Mouse (Mus musculus) kidney, postnatal 36 days (tissue): ENCODE data around the gene Unc13d.
A peak's percentile ranks its signal among the peaks of the same experiment; 100 is the strongest.

ENCODE experiments used
- DNase-seq, 2 experiments: peaks; one replicate each; pipeline ENCODE4 v3.0.0; 2021 to 2022; ENCODE audit warnings: mixed read lengths in 2 of 2

The Unc13d gene

GRCm38 (mm10) chr11:116076836-116077235 lies 925 bp downstream of the Unc13d start:
- no peak for DNase-seq

DNA sequence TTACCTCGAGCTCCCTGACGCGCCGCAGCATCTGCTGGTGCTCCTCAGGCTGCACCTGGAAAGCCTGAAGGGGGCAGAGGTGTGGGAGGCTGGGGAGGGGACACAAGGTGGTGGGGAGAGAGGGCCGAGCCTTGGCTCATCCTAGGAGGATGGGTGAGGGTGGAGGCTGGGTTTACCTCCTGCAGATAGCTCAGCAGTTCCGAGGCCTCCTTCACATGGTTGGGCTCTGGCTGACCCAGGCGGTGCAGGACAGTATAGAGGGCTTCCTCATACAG lies 1.6 kb downstream of the Unc13d start:
- DNase-seq = no peak

- DNase-seq = peak in 1 of 2 experiments; percentile 25
Measured at GRCm38 (mm10) chr11:116075539-116076265, 2.1 kb downstream of the Unc13d start.

GRCm38 (mm10) chr11:116074436-116074991 lies 3.2 kb downstream of the Unc13d start:
- no peak for DNase-seq

DNA sequence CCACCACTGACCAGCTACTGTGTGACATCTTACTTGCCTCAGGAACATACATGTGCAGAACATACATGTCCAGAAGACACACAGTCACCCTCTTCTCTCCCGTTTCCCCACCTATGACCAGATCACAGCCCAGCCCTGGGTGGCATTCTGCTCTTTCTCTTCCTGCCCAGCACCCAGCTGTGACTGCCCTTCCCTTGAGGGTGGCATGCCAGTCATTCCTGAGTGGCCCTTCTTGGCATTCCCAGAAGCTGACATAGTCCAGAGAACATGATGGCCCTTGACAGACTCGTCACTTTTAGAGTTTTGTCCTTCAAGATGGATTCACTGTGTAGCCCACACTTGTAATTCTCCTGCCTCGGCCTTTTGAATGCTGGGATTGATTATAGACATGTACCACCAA lies 5.2 kb downstream of the Unc13d start:
- DNase-seq = no peak

DNA sequence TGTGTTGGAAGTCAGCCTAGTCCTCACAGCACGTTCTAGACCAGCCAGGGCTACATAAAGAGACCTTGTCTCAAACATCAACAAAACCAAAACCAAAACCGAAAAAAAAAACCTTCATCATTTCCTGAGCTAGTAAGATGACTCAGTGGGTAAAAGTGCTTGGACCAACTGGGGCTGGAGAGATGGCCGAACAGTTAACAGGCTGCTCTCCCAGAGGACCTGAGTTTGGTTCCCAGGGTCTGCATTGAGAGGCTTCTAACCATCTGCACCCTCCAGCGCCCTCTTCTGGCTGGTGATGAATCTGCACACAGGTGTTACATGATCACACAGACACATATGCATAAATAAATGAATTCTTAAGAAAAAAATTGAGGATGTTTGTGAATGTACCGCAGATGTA lies 6.3 kb downstream of the Unc13d start:
- DNase-seq = peak in 1 of 2 experiments; percentile 68

DNA sequence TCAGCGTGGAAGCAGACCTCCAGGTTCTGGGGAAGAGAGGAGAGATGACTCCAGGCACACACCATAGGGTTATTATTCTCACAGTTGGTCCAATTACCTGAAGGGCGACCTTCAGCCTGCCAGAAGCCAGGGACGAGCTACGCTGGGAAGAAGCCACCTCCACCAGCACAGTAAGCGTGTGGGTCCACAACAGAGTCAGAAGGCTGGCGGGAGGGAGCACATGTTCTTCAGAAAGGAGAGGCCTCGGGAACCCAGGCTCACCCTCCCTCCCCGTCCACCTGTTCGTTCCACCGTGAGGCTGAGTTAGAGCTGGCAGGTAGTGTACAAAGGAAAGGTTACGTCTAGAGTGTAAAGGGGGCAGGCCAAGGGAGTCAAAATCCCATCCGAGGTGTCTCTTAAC lies 12.4 kb downstream of the Unc13d start:
- no peak for DNase-seq

DNA sequence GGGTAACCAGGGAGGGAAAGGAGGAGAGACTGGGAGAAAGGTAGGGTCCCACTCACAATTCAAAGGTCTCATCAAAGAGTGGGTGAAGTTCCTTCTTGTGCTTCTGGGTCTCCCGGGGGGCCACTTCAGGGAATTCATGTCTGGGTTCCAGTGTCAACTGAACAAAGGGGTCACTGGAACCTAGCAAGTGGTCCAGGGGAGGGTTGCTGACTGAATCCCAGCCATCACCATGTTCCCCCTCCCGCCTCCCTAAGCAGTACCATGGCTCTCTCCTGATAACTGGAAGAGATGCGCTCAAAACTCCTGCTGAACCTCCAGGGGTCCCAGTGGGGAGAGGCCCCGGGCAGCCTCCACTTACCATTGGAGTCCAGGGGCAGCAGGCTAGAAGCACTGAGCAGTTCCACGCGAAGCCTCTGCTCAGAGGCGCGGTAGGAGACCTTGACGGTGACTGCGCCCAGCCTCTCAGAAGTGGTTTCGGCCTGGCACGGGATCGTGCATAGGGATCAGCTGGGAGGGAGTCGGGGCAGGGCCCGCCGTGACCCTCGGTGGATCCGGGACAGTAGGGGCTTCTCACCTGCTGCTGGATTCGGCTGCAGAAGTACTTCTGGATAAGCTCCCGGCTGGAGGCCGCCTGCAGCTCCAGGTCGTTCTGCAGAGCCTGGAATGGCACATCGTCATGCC lies 13.4 kb downstream of the Unc13d start:
- no peak for DNase-seq

DNA sequence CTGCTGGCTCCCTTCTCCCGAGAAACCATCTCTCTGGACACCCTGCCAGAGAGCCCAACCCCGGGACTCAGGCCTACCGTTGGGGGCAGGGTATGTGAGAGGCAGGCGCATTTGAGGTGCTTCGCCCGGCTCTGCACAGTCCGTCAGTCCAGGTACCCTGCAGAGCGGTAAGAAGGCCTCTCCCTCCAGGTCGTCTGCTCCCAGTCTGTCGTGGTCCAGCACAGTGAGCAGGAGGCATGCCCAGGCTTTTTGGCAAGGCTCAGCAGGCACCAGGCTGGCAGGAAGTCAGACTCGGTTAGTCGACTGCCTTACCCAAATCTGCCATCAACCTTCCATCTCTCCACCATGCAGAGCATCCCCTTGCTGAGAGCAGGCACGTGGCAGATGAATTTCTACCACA lies 14.2 kb downstream of the Unc13d start:
- DNase-seq = peak in 1 of 2 experiments; percentile 47

DNA sequence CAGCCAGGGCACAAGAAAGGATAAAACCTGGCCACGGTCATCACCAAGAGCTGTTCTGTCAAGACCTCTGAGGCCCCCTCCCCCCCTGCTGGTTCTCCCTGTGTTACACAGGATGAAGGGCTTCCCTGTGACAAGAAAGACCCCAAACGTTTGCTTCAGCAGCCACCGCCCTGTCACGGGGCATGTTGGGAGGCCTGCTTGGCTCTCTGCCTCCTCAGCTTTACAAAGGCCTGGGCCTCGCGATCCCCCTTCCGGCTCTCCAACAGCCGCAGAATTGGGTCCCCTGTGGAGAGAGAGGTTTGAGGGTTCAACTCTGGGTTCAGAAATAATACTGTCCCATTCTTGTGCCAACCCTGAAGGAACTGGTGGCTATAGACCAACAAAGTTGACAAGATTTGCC lies 15.2 kb downstream of the Unc13d start:
- no peak for DNase-seq

DNA sequence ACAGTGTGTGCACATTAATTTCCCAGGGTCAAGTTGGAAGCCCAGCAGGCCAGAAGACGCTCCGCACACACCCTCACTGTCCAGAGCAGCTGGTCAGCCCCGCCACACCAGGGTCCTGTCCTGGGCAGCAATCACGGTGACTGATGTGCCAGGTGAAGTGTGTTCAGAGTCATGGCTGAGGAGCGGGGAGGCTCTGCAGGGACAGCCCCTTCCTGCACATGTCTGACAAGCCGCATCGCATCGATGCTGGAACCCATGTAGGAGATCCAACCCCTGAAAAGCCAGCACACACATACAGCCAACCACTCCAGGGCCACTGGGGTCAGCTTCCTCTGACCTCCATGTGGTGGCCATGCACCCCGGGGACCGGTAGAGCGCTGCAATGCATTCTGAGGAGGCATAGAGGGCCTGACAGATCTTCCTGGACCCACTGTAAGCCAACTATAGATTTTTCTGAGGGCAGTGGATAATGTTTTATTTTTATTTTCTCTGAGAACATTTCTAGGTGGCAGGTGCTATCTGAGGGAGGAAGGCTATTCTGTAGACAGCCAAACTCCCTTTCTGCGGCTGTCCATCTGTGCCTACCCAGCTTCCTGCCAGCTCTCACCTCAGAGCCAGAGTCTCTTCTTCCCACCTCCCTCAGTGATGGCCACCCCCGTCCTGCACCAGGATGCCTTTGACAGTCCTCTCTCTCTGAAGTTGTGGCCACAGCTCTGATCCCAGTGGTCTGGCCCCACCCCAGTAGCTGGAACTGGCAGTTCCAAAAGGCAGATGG lies 15.9 kb downstream of the Unc13d start:
- no peak for DNase-seq

GRCm38 (mm10) chr11:116060596-116060995 lies 17.2 kb downstream of the Unc13d start:
- DNase-seq = no peak

DNA sequence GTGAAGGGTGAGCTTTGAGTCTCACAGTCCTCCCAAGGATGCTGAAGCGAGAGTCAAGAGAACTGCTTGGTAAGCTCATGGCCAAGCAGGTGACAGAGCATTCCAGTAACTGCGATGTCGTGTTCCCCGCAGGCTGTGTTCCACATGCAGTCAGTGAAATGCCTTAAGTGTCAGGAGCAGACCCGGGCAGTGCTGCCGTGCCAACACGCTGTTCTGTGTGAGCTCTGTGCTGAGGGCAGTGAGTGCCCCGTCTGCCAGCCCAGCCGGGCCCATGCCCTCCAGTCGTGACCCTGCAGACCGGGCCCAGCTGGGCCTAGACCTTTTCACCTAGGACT lies 18.1 kb downstream of the Unc13d start:
- no peak for DNase-seq

DNA sequence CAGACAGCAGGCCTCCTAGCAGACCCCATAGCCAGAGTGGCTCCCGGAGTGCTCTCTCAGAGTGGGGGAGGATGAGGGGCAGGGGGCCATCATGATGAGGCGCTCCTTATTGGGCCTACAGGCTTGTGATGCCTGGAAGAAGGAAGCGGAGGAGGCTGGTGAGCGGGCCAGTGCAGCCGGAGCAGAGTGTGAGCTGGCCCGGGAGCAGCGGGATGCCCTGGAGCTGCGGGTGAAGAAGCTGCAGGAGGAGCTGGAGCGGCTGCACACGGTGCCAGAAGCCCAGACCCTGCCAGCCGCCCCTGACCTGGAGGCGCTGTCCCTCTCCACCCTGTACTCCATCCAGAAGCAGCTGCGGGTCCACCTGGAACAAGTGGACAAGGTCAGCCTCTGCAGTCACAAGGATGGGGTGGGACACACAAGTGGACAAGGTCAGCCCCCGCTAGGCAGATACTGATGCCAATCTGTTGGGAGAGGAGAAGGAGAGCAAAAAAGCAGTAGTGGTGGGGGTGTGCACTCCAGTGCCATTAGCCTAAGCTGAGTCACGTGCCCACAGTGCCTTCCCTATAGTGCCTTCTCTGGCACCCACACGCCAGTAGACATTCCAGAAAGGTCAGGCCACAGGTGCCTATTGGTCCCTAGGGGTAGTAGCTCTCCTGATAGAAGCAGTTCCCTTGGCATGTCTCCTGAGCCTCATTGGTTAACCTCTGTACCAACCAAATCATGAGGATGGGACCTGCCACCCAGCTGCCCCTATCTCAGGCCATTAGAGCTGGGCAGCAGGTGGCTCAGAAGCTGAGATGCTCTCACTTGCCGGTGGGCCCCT lies 18.7 kb downstream of the Unc13d start:
- no peak for DNase-seq

GRCm38 (mm10) chr11:116058022-116058614 lies 19.6 kb downstream of the Unc13d start:
- DNase-seq = no peak

- no peak for DNase-seq
Measured at GRCm38 (mm10) chr11:116057237-116057881, 20.4 kb downstream of the Unc13d start.

GRCm38 (mm10) chr11:116055873-116056272 lies 21.9 kb downstream of the Unc13d start:
- no peak for DNase-seq

DNA sequence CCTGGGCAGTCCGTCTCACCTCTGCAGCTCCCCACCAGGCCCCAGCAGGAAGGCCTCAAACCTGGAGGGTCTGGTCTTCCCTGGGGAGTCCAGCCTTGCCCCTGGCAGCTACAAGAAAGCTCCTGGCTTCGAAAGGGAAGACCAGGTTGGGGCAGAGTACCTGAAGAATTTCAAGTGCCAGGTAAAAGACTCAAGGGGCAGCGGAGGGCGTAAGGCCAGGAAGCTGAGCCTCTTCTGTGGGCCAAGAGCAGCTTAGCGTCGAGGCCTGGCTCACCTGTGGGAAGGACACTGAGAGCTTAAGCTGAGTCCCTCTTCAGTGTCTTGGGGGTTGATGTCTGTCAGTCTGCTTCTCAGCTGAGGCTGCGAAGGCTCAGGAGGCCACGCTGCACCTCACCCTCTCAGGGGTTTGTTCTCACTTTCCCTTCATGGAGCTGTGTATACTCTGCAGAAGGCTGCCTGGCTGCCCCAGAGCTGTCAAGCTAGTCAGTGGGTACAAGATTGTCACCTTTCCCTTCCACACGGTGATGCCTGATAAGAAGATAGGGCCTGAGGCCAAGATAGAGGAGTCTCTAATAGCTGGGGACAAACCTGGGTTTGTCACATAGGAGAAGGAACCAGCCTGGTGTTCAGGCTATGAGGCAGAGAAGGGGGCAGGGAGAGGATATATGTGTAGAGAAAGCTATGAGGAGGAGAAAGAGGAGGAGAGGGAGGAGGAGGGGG lies 24.1 kb downstream of the Unc13d start:
- DNase-seq = no peak

DNA sequence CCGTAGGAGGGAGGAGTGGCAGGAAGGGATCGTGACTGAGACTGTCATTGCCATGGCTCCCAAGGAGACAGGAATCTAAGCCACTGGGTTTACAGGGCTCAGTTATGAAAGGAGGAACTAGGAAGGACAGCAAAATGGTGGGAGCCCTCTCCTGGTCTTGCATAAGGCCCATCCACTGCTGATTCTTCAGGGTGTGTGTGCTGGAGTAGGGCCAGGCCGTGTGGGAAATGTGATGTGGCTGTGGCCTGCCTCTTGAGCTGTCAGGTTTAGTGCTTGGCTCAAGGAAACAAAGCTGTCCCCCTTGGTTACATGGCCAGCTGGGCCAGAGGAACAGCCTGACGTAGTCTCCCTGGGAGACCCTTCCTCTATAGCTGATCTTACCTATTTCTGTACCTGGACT lies 27.6 kb downstream of the Unc13d start:
- DNase-seq = no peak

GRCm38 (mm10) chr11:116049610-116050009 lies 28.2 kb downstream of the Unc13d start:
- no peak for DNase-seq

DNA sequence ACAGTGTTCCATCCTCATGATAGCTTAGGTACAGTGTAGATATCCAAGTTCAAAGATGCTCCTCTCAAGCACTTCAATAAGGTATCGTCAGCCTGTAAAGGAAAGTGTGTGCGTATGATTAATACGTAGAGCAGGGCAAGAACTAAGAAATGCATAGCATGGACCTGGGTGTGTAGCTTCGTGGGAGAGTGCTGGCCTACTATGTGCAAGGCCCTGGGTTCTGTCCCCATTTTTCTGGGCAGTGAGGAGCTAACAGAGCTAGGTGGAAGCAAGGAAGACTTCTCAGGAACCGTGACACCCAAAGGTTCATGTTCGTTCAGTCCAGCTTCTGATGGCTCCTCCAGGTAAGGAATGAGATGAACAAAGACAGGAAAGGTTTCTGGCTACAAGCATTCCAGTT lies 32.6 kb downstream of the Unc13d start:
- no peak for DNase-seq
